Mouse (Mus musculus) layer of hippocampus, postnatal 10 days (tissue): ENCODE measurements around the gene Mettl24. TPM values are rescaled to one million over a fixed set of nuclear protein-coding genes. Genes with fewer than 3 reads are reported as not detected.
"Not testable (repeated sequence)": the region's sequence is repeated elsewhere in the genome, so short reads cannot be mapped to it uniquely, and the experiment has no call there.

Experiments used
- DNase-seq, 2 experiments: peaks; one replicate each; pipeline ENCODE4 v3.0.0; 2021; ENCODE audit warnings: low spot score in 2 of 2
- total RNA-seq, 2 experiments: library from RNA; stranded (reverse); gene quantifications; 2 replicates each; pipeline ENCODE4 v1.2.3; 2021

The Mettl24 gene
- total RNA-seq, 2 experiments from 2014 or later, result 1.5 to 2.4 TPM

DNA sequence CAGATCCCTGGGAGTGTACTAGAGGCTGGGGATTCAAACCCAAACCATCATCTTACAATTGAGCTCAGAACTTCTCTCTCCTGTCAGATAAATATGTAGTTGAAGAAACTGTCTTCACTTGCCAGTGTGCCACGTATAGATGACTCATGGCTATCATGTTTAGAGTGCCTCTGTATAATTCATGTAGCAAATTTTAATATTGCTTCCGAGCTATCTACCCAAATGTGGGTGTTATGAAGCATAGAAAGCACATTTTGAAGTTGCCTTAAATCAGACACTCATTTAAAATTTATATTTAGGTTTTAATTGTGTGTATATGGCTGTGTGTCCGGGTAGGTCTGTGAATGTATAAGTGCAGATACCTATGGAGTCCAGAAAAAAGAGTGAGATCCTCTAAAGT is 109.0 kb downstream of the Mettl24 start:
- DNase-seq, result no peak

- DNase-seq, result no peak
These were observed 122.1 kb downstream of the Mettl24 start for GRCm38 (mm10) chr10:40805221-40805620.

GRCm38 (mm10) chr10:40806221-40806620 is 123.1 kb downstream of the Mettl24 start:
- DNase-seq, result no peak

DNA sequence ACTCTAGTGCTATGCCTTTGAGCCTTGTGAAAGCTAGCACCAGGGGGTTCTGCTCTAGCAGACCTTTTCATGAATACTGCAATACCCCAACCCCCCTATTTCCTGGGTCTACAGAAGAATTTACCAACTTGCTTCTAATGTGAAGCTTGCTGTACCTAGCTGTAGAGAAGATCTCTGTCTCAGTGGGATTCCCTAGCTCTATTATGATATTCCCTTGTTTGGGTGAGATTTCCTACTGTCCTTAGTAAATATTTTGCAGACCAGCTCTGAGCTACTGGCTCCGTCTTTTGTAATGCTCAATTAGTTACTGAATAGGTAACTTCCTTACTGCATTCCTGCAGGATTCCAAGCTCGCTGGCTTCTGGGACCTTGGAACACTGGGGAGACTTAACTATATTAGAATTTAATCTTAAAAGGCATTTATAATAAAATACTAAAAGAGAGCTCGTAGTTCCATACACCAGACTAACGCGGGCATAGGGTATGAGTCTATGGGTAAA is 126.4 kb downstream of the Mettl24 start:
- not testable (repeated sequence) for DNase-seq

GRCm38 (mm10) chr10:40813627-40814026 is 130.5 kb downstream of the Mettl24 start:
- DNase-seq, result no peak

- DNase-seq, result no peak
These were observed 133.4 kb downstream of the Mettl24 start for GRCm38 (mm10) chr10:40816471-40816870.

DNA sequence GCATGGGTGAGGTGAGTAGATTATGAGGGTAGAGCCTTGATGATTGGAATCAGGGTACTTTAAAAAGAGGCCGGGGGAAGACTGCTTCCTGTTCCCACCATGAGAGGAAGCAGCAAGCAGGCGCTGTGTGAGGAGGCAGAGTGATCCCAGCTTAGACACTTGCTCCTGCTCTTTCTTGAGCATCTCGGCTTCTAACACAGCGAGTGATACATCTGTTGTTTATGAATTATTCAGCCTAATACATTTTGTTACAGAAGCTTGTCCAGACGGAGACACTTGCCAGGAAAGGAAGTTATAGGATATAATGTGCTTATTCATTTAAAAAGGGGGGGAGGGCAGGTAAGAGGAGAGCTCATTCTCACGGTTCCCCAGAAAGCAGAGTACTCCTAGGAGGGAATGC is 142.9 kb downstream of the Mettl24 start:
- no peak for DNase-seq

GRCm38 (mm10) chr10:40827706-40828105 is 144.6 kb downstream of the Mettl24 start:
- no peak for DNase-seq

GRCm38 (mm10) chr10:40830312-40830711 is 147.2 kb downstream of the Mettl24 start:
- no peak for DNase-seq

GRCm38 (mm10) chr10:40831267-40831666 is 148.2 kb downstream of the Mettl24 start:
- no peak for DNase-seq

GRCm38 (mm10) chr10:40840086-40840485 is 157.0 kb downstream of the Mettl24 start:
- no peak for DNase-seq

DNA sequence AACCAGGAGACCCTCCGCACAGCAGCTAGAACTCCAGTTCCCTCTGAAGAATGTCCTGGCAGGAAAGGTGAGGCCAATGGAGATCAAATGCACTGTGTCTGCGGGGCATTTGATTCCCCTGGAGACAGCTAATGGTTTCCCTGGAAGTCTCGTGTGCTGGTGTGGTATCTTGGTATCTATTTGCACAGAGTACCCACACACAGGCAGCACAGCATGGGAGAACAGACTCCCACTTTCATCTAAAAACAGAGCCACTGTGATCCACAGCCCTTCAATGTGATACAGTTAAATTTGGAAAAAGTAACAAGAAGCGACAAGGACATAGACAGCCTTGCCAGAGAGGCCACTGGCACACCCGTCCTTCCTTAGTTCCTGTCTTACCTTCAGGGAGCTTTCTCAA is 160.8 kb downstream of the Mettl24 start:
- DNase-seq, result no peak

DNA sequence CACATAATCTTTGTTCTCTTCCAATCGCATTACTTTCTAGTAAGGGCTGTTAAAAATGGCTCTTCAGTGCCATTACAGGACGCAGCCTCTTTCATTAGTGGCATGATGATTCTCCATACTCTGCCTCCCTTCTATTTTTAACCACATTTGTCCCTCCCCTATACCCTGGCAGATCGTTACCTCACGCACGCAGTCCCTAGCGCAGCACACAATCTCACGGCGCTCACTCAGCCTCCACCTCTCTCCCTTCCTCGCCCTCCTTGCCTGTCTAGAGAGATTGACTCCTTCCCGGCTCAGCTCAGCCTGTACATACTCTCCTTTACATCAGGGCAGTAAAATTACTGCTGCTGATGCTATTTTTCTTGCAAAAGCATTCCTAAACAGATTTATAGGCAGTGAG is 161.5 kb downstream of the Mettl24 start:
- DNase-seq, result no peak

- DNase-seq, result no peak
These were observed 162.5 kb downstream of the Mettl24 start for GRCm38 (mm10) chr10:40845626-40846025.

DNA sequence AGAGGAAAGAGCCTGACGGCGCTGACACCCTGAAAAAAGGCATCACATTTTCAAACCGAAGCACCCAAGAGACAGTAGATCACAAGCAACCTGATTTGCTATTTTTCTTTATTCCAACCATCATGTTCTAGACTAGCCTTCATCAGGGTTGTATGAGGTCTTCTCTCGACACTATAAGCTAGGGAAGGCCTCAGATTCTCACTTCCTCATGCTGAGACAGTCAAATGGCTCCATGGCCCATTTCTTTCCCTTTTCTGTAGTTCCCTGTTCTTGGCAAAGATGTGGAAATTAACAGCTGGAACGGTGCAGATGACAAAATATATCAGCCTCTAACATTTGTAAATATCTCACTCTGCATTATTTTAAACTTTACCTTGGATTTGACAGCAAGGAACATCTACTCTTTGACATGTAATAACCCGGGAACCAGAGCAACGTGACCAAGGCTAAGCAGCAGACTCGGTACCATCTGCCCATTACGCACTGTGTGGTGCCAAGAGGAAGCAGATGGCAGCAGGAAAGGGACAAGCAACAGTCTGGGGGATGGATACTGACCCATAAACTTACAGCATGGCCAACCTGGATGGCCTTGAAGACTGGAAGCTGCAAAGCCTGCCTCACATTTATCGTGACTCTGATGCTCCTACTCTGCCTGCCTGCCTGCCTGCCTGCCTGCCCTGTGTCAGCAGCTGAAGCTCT is 164.2 kb downstream of the Mettl24 start:
- no peak for DNase-seq

DNA sequence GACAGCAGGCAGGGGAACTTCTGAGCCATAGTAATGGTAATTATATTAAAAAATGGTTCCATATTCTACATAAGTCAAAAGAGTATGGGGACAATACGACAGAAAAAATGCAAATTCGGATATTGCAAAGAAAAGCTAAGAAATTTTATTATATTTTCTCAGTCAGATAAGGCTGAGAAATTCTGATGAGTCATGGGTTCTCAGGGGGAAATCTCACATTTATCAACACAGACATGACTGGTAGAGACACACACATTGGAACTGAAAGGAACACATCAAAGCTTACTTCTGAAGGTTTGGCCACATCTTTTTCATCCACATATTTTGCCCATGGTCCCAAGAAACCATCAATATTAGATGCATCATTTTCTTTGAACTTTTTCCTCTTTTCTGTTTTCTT is 167.6 kb downstream of the Mettl24 start:
- no peak for DNase-seq

- DNase-seq, result no peak
These were observed 168.1 kb downstream of the Mettl24 start for GRCm38 (mm10) chr10:40851138-40851537.

DNA sequence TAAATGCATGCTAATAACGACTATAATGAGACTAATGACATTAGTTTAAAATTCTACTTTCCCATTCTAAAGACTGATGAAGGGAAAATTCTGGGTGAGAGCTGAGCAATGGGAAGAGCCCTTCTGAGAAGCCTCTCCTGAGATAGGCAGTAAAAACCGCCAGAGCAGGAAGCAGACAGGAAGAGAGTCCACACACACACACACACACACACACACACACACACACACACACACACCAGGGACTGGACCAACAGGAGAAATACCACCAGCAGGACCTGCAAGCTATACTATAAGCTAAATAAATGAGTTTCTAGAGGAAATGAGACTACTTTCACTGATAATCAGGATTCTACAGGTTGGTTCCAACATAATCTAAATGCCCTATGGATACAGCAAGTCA is 172.5 kb downstream of the Mettl24 start:
- no peak for DNase-seq

DNA sequence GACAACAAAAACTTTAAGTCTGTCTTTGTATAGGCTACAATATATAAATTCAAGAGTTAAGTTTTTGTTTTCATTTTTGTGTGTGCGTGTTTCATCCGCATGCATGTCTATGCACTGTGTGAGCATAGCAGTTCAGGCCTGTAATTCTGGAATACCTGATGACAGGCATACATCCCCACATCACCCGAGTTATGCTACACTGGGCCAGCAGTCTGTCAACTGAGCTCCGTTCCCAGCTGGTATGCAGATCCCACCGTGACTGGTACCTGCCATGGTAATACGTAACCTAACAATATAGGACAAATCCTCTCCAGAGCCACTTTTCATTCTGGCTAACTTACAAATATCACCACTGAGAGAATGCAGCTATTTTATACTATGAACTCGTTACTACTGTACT is 173.6 kb downstream of the Mettl24 start:
- no peak for DNase-seq

DNA sequence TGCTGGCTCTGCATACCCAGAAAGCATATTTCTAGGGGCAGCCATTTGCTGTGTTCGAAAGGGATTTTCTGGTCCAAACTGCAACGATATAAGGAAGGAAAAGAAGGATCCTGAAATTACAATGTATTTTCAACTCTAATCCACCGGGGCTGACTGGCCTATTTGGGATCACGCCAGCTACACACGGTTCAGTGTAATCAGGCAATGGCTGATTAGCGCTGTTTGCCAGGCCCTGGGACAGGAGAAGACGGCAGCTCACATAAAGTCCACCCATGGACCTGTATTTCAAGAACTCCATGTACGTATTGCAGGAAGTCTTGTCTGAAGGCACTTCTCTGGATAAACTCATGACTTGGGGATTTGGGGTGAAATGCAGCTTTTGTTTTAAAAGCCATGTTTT is 174.5 kb downstream of the Mettl24 start:
- DNase-seq, result no peak
